Mouse (Mus musculus): Measurements from ENCODE around the gene Tal1.

Tal1 gene

DNA sequence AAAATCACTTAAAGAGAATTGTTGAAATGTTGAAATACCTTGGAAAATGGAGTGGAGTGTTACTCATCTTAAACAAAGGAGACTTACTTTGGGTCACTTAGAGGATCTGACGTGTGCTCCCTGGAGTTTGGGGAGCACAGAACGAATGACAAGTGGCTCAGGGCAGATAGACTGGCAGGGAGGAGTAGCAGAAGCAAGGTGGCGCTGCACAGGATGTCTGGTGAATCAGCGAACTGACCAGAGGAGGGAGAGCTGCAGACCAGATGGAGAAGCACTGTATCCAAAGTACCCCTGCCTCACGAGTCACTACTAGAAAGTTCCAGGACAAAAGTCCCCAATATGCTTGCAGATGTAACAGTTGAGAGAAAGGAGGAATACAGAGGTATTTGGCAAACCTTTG lies 57.0 kb downstream of the Tal1 start:
- DNase-seq (ENCODE audit: low spot score in 2 of 2) = no peak

DNA sequence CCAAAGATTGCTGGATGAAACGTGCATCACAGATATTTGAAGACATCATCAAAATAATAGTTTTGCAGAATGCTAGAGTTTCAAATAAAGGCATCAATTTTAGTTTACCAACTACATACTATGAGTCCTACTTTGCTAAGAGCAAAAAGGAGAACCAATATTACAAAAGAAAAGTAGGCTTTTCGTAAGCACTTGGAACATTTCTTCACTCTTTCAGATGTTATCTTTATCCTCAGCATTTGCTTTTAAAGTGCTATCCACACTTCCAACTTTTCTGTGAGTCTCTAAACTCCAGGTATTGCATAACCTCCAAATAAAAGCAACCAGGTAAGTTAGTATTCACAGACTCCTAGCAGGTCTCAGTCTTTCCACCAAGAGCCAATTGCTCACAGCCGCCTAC lies 63.4 kb downstream of the Tal1 start:
- DNase-seq (ENCODE audit: low spot score in 2 of 2) = no peak

DNA sequence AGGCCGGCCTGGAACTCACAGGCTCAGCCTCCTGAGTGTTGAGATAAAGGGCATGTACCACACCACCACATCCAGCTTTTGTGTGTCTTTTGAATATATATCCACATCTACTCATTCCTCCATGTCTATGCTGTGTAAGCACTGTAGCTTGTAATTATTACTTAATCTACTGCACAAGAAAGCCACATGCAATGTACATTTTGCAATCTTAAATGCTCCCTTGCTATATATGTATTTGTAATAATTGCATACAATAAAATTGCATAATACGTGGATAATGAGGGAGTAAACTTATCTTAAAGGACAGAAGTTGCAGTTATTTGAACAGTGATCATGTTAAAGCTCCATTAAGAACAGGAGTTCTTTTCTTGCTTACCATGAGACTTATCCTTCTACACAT lies 64.9 kb downstream of the Tal1 start:
- no peak for DNase-seq (ENCODE audit: low spot score in 2 of 2)
